Mouse (Mus musculus): ENCODE results near the gene Prkaca.
"Not testable (repeated sequence)": the region's sequence is repeated elsewhere in the genome, so short reads cannot be mapped to it uniquely, and the experiment has no call there.

Gene Prkaca

GRCm38 (mm10) chr8:83974521-83974920 is 1.7 kb downstream of the Prkaca start:
- DNase-seq (ENCODE audit: extremely low spot score, low spot score), result no peak

GRCm38 (mm10) chr8:83976101-83976630 is 3.4 kb downstream of the Prkaca start:
- DNase-seq (ENCODE audit: extremely low spot score, low spot score), result no peak

DNA sequence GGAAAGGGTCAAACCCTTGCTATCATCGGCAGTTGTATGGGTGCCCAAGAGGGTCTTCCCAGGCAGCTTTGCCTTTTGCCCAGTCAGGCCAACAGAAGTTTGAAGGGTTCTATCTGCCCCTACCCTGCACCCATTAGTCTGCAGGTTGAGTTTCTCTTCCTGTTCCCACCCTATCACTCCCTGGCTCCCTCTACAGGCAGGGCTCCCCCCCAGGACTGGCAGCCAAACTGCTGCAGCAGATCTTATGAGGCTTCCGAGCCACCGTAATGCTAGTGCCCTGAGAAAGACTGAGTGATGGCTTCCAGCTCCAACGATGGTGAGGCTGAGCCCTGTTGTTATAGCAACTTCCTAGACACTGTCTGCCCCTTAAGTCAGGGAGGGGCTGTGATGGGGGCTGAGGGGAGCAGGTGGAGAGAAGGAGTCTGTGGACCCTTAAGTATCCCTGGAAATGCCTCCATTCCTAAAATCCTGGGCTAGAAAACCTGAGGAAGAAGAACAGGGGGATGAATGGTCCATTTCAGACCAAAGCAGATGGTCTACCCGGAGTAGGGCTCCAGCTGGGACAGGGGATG is 4.1 kb downstream of the Prkaca start:
- no peak for DNase-seq (ENCODE audit: extremely low spot score, low spot score)

GRCm38 (mm10) chr8:83977646-83978045 is 4.9 kb downstream of the Prkaca start:
- DNase-seq (ENCODE audit: extremely low spot score, low spot score), result no peak

GRCm38 (mm10) chr8:83978200-83978599 is 5.4 kb downstream of the Prkaca start:
- no peak for DNase-seq (ENCODE audit: extremely low spot score, low spot score)

- no peak for DNase-seq (ENCODE audit: extremely low spot score, low spot score)
Observed at GRCm38 (mm10) chr8:83980250-83980649, 7.5 kb downstream of the Prkaca start.

GRCm38 (mm10) chr8:83980845-83981244 is 8.1 kb downstream of the Prkaca start:
- no peak for DNase-seq (ENCODE audit: extremely low spot score, low spot score)

GRCm38 (mm10) chr8:83981533-83981932 is 8.7 kb downstream of the Prkaca start:
- DNase-seq (ENCODE audit: extremely low spot score, low spot score), result no peak

GRCm38 (mm10) chr8:83982449-83982848 is 9.7 kb downstream of the Prkaca start:
- DNase-seq (ENCODE audit: extremely low spot score, low spot score), result no peak

GRCm38 (mm10) chr8:83983222-83983621 is 10.4 kb downstream of the Prkaca start:
- DNase-seq (ENCODE audit: extremely low spot score, low spot score), result not testable (repeated sequence)

DNA sequence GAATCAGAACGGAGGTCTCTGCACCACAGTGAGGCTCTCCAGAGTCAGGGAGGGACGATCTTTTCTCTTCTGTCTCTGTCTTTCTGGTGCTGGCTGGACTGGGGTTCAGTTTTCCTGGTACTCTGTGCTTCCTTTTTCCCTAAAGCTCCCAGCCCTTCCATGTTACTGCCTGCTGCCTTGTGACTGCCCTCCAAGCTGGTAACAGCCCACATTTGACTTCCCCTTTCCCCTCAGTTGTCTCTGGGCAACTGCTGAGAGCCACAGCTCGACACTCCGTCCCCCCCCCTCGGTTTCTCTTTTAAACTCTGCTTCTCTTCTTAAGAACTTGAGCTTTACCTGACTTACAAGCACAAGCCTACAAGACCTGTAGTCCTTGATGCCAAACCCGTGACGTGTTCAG is 16.4 kb downstream of the Prkaca start:
- DNase-seq (ENCODE audit: extremely low spot score, low spot score), result no peak

- DNase-seq (ENCODE audit: extremely low spot score, low spot score), result no peak
Observed at GRCm38 (mm10) chr8:83990170-83990569, 17.4 kb downstream of the Prkaca start.

- DNase-seq (ENCODE audit: extremely low spot score, low spot score), result no peak
Observed at GRCm38 (mm10) chr8:83992488-83992887, 19.7 kb downstream of the Prkaca start.

- no peak for DNase-seq (ENCODE audit: extremely low spot score, low spot score)
Observed at GRCm38 (mm10) chr8:83994030-83994429, 21.2 kb downstream of the Prkaca start.

- no peak for DNase-seq (ENCODE audit: extremely low spot score, low spot score)
Observed at GRCm38 (mm10) chr8:83995973-83996372, 23.2 kb downstream of the Prkaca start.

- DNase-seq (ENCODE audit: extremely low spot score, low spot score), result peak; percentile 85
Observed at GRCm38 (mm10) chr8:83996567-83997505, 24.0 kb downstream of the Prkaca start.

DNA sequence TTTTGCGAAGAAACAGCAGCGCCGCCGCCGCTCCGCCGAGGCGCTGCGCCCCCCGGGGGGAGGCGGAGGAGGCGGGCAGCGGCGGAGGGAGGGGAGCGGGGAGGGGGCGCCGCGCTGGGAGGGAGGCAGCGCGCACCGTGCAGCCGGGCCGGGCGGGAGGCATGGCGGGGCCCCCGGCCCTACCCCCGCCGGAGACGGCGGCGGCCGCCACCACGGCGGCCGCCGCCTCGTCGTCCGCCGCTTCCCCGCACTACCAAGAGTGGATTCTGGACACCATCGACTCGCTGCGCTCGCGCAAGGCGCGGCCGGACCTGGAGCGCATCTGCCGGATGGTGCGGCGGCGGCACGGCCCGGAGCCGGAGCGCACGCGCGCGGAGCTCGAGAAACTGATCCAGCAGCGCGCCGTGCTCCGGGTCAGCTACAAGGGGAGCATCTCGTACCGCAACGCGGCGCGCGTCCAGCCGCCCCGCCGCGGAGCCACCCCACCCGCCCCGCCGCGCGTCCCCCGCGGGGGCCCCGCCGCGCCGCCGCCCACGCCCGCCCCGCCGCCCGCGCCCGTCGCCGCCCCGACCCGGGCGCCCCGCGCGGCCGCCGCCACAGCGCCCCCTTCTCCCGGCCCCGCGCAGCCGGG is 24.8 kb downstream of the Prkaca start, which contains the start of gene Samd1:
Gene Samd1, plus strand, starts transcription at position 162 of the 631 bp plus-strand sequence.
- peak; percentile 76 for DNase-seq (ENCODE audit: extremely low spot score, low spot score)

GRCm38 (mm10) chr8:83998231-83999056 is 25.7 kb downstream of the Prkaca start:
- DNase-seq (ENCODE audit: extremely low spot score, low spot score), result peak; percentile 71

DNA sequence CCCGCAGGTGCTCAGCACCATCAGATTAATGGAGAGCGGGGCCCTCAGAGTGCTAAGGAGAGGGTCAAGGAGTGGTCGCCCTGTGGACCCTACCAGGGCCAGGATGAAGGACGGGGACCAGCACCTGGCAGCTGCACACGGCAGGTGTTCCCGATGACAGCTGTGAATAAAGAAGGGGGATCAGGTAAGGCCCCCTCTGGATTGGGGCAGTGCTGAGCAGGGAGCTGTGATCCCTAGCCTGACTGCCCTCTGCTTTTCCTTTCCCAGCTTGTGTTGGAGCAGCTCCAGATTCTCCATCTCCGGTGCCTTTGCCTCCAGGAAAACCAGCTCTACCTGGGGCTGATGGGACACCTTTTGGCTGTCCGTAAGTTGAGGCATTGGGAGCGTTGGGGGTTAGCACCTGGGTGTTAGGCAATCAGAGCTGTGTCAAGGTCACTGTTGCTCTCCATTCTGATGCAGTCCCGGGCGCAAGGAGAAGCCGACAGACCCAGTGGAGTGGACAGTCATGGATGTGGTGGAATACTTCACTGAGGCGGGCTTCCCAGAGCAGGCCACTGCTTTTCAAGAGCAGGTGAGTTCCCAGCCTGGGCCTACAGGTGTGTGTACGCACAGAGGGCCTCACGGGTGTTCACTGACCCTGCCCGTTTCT is 26.4 kb downstream of the Prkaca start:
- DNase-seq (ENCODE audit: extremely low spot score, low spot score), result no peak

DNA sequence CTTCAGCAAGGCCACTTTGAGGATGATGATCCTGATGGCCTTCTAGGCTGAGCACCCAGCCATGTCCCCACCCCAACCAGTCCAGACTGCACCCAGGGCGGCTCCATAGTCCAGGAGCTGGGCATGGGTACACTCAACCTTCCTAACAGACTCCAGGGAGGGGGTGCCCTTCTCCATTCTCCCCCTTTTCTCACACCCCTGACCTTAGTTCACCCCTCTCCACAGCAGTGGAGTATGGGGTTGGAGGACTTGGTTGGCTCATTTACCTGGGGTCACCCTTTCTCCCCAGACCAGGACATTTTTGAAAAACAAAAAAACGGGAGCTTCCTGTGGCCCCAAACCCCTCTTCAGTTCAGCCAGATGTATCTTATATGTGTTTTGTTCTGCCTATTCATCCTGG is 27.0 kb downstream of the Prkaca start:
- no peak for DNase-seq (ENCODE audit: extremely low spot score, low spot score)
